Mouse (Mus musculus) naive thymus-derived CD4-positive, alpha-beta T cell, adult 5 months (primary cell): ENCODE data around the gene Acvr2a. TPM values are rescaled to one million over a fixed set of nuclear protein-coding genes. Genes with fewer than 3 reads are reported as not detected.

Experiments
- polyA plus RNA-seq: library from polyadenylated mRNA; unstranded; fragments of 100-300 nt; shearing (Covaris generic); gene quantifications from one replicate; pipeline ENCODE4 v1.2.1, GENCODE M21; 2017

The Acvr2a gene
- polyA plus RNA-seq: 6.4 TPM

DNA sequence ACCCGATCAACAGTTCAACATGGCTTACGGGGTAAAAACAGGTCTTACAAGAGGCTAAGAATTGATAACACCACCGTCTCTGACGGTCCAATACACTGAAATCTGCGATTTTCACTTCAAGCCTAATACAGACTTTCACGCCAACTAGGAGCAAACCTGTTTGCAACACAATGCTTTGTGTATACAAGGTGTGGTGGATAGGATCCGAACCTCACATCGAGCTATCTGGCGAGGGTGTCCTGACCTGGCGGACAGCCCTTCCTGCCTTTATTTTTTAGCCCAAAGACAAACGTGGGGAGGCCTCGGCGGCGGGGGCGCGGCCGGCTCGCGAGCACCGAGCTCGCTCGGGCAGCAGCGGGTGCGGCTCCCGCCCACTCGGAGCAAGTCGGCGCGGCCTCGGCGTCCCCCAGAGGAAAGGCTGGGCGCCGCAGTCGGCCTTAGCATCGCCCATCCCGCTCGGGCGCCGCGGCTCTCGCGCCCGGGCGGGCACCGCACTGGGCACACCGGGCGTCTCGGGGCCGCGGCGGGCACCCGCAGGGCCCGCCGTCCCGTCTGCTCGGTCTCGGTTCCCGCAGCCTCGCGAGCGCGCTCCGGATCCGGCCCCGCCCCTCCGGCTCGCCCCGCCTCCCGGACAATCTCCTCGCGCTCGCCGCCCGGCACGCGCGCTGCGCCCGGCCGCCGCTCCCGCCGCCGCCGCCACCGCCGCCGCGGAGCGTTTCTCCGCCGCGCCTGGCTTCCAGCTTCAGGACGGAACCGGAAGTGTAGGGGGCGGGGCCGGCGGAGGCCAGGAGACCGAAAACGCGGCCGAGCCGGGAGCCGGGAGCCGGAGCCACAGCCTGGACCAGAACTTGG, at the start of gene Acvr2a:
Gene Acvr2a, plus strand, starts transcription at position 739 of the 852 bp plus-strand sequence.

DNA sequence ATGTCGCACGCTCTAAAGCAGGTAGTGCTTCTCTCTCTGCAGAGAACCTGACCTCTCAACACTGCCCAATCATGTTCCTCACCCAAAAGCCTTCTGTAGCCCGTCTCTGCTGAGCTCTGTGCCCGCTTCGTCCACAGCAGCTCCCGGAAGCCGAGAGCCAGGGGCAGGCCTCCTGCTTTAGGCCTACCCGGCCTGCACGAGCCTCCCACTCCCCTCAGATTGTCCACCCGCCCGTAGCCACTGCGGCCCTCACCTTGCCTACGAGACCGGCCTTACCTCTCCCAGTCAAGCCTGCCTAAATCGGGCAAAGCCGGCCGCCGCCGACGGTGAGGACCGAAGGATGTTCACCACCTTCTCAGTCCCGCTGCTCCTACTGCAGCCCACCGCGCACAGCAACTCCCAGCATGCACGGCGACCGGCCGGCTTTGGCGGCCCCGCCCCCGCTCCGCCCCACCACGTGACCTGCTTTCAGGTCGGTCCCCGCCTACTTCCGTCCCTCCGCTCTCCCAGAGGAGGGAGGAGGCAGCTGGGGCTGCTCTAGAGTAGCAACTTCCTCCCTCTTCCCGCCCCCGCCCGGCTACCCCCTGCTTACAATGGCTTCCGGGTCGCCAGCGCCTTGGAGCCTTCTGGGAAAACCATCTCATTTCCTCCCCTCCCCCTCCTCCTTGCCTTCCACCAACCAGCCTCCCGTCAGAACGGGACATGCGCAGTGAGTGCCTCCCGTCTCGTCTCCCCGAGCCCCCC, 135.1 kb downstream of the Acvr2a start, which contains the start of gene Mbd5:
Gene Mbd5, plus strand, starts transcription at position 668 of the 744 bp plus-strand sequence.

DNA sequence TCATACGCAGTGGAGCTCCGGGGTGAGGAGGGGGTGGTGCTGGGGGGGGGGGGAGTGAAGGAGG, 136.2 kb downstream of the Acvr2a start, which contains the start of gene Orc4:
Gene Orc4, minus strand, starts transcription at position 26 of the 64 bp plus-strand sequence.

Other genes starting within 250 kb of the Acvr2a start
- 31.5 TPM for gene Mbd5, start 135.4 kb downstream of the Acvr2a start, polyA plus RNA-seq
- gene Orc4, start 136.2 kb downstream of the Acvr2a start, polyA plus RNA-seq: 136 TPM